Mouse (Mus musculus) lung, embryonic 16.5 days (tissue): Measurements from ENCODE around the gene Dlg1. TPM values are rescaled to one million over a fixed set of nuclear protein-coding genes. Genes with fewer than 3 reads are reported as not detected.

Experiments used
- ATAC-seq: fragments of 200-750 bp; cut with Nextera tagmentation; 2 replicates; pipeline ENCODE4 v1.8.0; 2017; ENCODE audit warnings: low read depth, mild to moderate bottlenecking, moderate library complexity
- H3K27ac ChIP-seq: fragments of 300-500 bp; sonication (generic); 2 replicates; pipeline ENCODE4 v1.5.1; 2014; ENCODE audit warnings: mild to moderate bottlenecking, control low read depth, low read length
- H3K27me3 ChIP-seq: fragments of 300-500 bp; sonication (generic); 2 replicates; pipeline ENCODE4 v1.6.1; 2014; ENCODE audit warnings: low read depth, low read length, mixed read lengths; ENCODE audit not compliant: control insufficient read depth, insufficient read depth
- H3K36me3 ChIP-seq: fragments of 300-500 bp; sonication (generic); 2 replicates; pipeline ENCODE4 v1.6.1; 2014; ENCODE audit warnings: low read length; ENCODE audit not compliant: control insufficient read depth, insufficient read depth
- H3K4me1 ChIP-seq: fragments of 300-500 bp; sonication (generic); replicated peaks from 2 replicates; pipeline ENCODE4 v1.6.1; 2014; ENCODE audit warnings: low read length, mixed read lengths; ENCODE audit not compliant: control insufficient read depth, insufficient read depth
- H3K4me2 ChIP-seq: fragments of 300-500 bp; sonication (generic); 2 replicates; pipeline ENCODE4 v1.6.1; 2014; ENCODE audit warnings: low read depth, low read length, control low read depth
- H3K4me3 ChIP-seq: fragments of 300-500 bp; sonication (generic); 2 replicates; pipeline ENCODE4 v1.5.1; 2014; ENCODE audit warnings: mild to moderate bottlenecking, low read length, control low read depth
- H3K9ac ChIP-seq: fragments of 300-500 bp; sonication (generic); 2 replicates; pipeline ENCODE4 v1.6.1; 2014; ENCODE audit warnings: low read length, control low read depth
- H3K9me3 ChIP-seq: fragments of 300-500 bp; sonication (generic); 2 replicates; pipeline ENCODE4 v1.6.1; 2016; ENCODE audit warnings: low read length; ENCODE audit not compliant: control insufficient read depth
- WGBS: fragments of 180-500 bp; shearing (Covaris S2); extraction: QIAGEN DNeasy Blood & Tissue Kit; methylation state at CpG from one replicate; pipeline ENCODE4 v1.1.7; 2014; 5-methylcytosine and 5-hydroxymethylcytosine counted together
- polyA plus RNA-seq: library from polyadenylated mRNA; unstranded; fragments of >200 nt; fragmentation: Nextera tagmentation; extraction: Ambion mirVana; gene quantifications from 2 replicates; pipeline ENCODE4 v1.2.1, GENCODE M21; 2015

The Dlg1 gene
- polyA plus RNA-seq, 1 experiment from 2014 or later = 23.9 TPM

DNA sequence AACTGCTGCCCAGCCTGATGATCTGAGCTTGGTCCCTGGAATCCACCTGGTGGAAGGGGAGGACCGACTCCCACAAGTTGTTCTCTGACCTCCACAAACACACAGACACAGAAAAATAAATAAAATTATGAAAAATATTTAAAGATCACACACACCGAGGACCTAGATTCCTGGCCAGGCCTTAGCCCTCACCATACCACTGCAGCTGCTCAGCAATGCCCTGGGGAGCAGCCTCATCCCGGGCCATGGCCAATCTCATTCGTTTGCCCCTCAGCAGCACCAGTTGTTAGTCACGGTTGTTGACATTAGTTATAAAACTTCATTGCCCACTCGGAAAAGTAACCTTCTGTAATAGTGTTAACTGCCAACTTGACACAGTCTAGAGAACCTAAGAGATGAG, 214.8 kb downstream of the Dlg1 start:
- H3K27me3 ChIP-seq = no peaks in the 10 kb centered on the region
- H3K36me3 ChIP-seq = peaks cover 7% of the 10 kb centered on the region; the same call in 1 of the 2 replicates
- no peaks in the 10 kb centered on the region for H3K9me3 ChIP-seq
- no peak overlapping the region for H3K4me3 ChIP-seq
- H3K4me2 ChIP-seq = no peak overlapping the region
- no peak for ATAC-seq
- no peak overlapping the region for H3K9ac ChIP-seq
- 0 out of 2 replicates have a peak, but pooled peaks cover 2% of the 10 kb centered on the region for H3K4me1 ChIP-seq
- whole genome bisulfite sequencing = 55% methylated on average over 6 of the region's 6 CpGs
- H3K27ac ChIP-seq = no peak overlapping the region

DNA sequence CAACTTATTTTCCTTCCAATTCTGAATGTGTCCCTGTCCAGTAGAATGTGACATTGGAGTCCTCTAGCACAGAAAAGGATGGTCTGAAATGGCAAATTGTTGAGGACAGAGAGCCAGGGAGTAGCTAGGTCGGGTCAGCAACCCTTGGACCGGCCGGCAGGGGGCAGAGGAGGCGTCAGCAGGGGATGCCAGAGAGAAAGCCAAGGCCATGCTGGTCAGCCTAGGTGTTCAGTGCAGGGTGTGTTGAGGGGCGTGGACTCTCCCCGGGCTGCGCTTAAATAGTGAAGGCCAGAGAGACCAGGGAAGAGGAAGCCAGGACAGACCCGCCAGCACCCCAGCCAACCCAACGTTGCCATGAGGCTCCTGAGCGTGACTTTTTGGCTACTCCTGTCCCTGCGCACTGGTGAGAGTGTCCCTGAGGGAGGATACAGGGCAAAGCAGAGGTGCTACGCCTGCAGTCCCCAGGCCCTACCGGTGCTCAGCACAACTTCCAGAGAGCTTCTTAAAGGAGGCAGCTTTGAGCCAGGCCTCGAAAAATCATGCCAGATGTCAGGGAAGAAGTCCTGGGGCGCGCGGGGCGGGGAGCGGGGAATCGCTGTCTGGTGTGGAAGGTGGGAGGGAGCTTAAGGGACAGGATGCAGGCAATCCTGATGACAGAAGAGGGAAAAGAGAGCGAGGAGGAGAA, 215.5 kb downstream of the Dlg1 start, which contains the start of gene Meltf:
Gene Meltf, plus strand, starts transcription at position 238 of the 685 bp plus-strand sequence.
- Histone ChIP-seq H3K36me3 (peaks cover 6% of the 10 kb centered on the region; the same call in 1 of the 2 replicates), H3K4me2 (peak within 1 kb of the TSS; percentile 28), H3K4me3 (no peak within 1 kb of the TSS), H3K27ac (no peak within 1 kb of the TSS), H3K9ac (no peak within 1 kb of the TSS), H3K9me3 (no peaks in the 10 kb centered on the region), H3K27me3 (no peaks in the 10 kb centered on the region), H3K4me1 (peaks cover 5% of the 10 kb centered on the region)
- peak; percentile 71 for ATAC-seq
- WGBS = 27% methylated on average over 21 of the region's 21 CpGs

DNA sequence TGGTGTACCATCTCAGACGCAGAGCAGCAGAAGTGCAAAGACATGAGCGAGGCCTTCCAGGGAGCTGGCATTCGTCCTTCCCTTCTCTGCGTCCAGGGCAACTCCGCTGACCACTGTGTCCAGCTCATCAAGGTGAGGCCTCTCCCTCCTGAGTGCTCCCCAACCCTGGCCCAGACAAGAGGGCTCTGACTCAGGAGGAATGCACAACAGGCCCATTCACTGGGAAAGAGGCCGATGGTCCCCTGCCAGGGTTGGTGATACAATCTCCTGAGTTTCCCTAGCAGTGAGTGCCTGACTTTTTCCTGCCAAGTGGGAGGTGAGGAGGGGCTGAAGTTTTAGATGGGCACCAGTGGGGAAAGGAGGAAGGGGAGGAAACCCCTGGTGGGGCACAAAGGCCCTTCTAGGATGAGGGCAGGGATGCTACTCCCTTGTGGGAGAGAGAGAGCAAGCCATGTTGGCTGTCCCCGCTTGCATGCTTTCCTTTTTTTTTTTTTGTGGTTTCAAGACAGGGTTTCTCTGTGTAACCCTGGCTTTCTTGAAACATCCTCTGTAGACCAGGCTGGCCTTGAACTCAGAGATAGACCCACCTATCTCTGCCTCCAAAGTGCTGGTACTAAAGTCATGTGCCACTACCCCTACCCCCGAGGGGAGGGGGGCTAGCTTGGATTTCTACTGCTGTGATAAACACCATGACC, 217.1 kb downstream of the Dlg1 start:
- peaks cover 11% of the 10 kb centered on the region for H3K4me1 ChIP-seq
- WGBS = 74% methylated on average over 8 of the region's 8 CpGs
- no peak for ATAC-seq
- no peak overlapping the region for H3K4me3 ChIP-seq
- H3K27ac ChIP-seq = no peak overlapping the region
- H3K36me3 ChIP-seq = no peaks in the 10 kb centered on the region
- no peaks in the 10 kb centered on the region for H3K9me3 ChIP-seq
- H3K9ac ChIP-seq = no peak overlapping the region
- no peak overlapping the region for H3K4me2 ChIP-seq
- no peaks in the 10 kb centered on the region for H3K27me3 ChIP-seq

DNA sequence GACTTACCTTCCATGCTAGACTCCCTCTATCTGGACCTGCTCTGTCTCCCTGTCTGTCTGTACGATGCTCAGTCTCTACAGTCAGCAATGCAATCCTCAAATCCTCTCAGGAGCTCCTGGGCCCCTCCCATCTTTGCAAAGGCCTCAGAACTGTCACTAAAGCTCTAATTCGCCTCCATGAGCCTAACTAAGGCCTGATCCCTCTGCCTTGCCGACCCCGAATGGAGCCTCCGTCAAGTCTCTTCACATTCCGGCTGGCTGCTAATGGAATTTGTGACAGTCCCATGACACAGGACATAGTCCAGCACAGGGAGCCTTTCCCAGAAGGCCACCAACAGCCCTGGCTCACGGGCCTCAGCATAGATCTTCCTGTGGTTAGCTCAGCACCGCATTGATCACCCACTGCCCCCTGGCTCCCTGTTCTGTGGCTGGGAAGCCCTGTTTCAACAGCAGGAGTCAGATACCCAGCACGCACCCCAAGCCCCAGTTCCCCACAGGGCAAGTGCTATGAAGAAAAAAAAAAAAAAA, 219.2 kb downstream of the Dlg1 start:
- 72% methylated on average over 9 of the region's 9 CpGs for WGBS
- no peak for ATAC-seq
- Histone ChIP-seq H3K4me2 (no peak overlapping the region), H3K9me3 (no peaks in the 10 kb centered on the region), H3K36me3 (no peaks in the 10 kb centered on the region), H3K4me3 (no peak overlapping the region), H3K27ac (no peak overlapping the region), H3K4me1 (peaks cover 11% of the 10 kb centered on the region), H3K9ac (no peak overlapping the region), H3K27me3 (no peaks in the 10 kb centered on the region)

GRCm38 (mm10) chr16:31883302-31883701, 220.1 kb downstream of the Dlg1 start:
- Histone ChIP-seq H3K9me3 (no peaks in the 10 kb centered on the region), H3K27ac (no peak overlapping the region), H3K4me2 (peak overlapping the region; percentile 36; the same call in 1 of the 2 replicates), H3K36me3 (no peaks in the 10 kb centered on the region), H3K9ac (no peak overlapping the region), H3K4me3 (no peak overlapping the region), H3K27me3 (no peaks in the 10 kb centered on the region), H3K4me1 (peaks cover 11% of the 10 kb centered on the region)
- 0 out of 2 replicates have a peak, but pooled peaks have one; percentile 14 for ATAC-seq
- 48% methylated on average over 14 of the region's 14 CpGs for WGBS

- H3K27ac ChIP-seq = no peak overlapping the region
- H3K4me2 ChIP-seq = peak overlapping the region; percentile 36
- no peaks in the 10 kb centered on the region for H3K9me3 ChIP-seq
- no peaks in the 10 kb centered on the region for H3K27me3 ChIP-seq
- ATAC-seq = peak; percentile 22; the same call in 1 of the 2 replicates
- peaks cover 9% of the 10 kb centered on the region for H3K4me1 ChIP-seq
- no peak overlapping the region for H3K9ac ChIP-seq
- H3K36me3 ChIP-seq = no peaks in the 10 kb centered on the region
- H3K4me3 ChIP-seq = no peak overlapping the region
- WGBS = 15% methylated on average over 6 of the region's 6 CpGs
These were observed 220.7 kb downstream of the Dlg1 start for GRCm38 (mm10) chr16:31883902-31884301.

DNA sequence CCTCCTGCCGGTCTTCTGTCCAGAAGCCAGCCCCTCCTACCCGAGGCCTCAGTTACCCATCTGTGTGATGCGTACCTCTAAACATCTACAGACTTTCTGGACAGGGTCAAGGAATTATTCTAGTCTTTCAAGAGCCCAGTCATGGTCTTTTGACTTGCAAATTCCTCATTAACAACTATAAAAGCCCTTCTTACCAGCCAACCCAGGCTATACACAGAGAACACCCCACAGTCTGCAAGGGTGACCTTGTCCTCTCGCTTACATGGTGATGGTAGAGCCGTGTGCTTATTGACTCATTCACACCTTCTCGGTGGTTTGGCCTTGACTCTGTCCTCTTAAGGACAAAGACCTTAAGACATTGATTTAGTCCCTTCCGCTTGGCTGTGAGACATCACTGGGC, 227.7 kb downstream of the Dlg1 start:
- 77% methylated on average over 7 of the region's 7 CpGs for WGBS
- no peak for ATAC-seq

GRCm38 (mm10) chr16:31893396-31894141, 230.3 kb downstream of the Dlg1 start:
- H3K4me1 ChIP-seq = peaks cover 4% of the 10 kb centered on the region; the same call in 1 of the 2 replicates
- H3K27me3 ChIP-seq = no peaks in the 10 kb centered on the region
- H3K36me3 ChIP-seq = no peaks in the 10 kb centered on the region
- ATAC-seq = no peak
- H3K9me3 ChIP-seq = no peaks in the 10 kb centered on the region
- no peak overlapping the region for H3K4me3 ChIP-seq
- no peak overlapping the region for H3K9ac ChIP-seq
- no peak overlapping the region for H3K4me2 ChIP-seq
- no peak overlapping the region for H3K27ac ChIP-seq
- 68% methylated on average over 5 of the region's 5 CpGs for WGBS

More for the DNA sequence above, 227.7 kb downstream of the Dlg1 start:
- Histone ChIP-seq H3K27ac (no peak overlapping the region), H3K4me3 (no peak overlapping the region), H3K4me1 (no peaks in the 10 kb centered on the region), H3K4me2 (no peak overlapping the region), H3K9ac (no peak overlapping the region), H3K9me3 (no peaks in the 10 kb centered on the region), H3K36me3 (no peaks in the 10 kb centered on the region), H3K27me3 (no peaks in the 10 kb centered on the region)
